Mouse (Mus musculus) activated CD4-positive, CD25-positive, alpha-beta regulatory T cell, adult 4 months (primary cell): ENCODE results near the gene Egfl8. TPM values are rescaled to one million over a fixed set of nuclear protein-coding genes. Genes with fewer than 3 reads are reported as not detected.

Experiments
- ATAC-seq: one replicate; pipeline ENCODE4 v1.8.0; 2017
- polyA plus RNA-seq, 2 experiments: library from polyadenylated mRNA; unstranded; fragments of 100-300 nt; shearing (Covaris generic); gene quantifications; one replicate each; pipeline ENCODE4 v1.2.1; 2017

Egfl8 gene
- polyA plus RNA-seq = 1 to 10 TPM; 1.3 to 1.9 TPM

- ATAC-seq = no peak
These were observed at the start of gene Egfl8 for GRCm38 (mm10) chr17:34615871-34616270. Egfl8 (minus strand) TSS chr17:34615971.

- ATAC-seq = no peak
These were observed 48.7 kb upstream of the Egfl8 start for GRCm38 (mm10) chr17:34664472-34664871.

- ATAC-seq = no peak
These were observed 47.8 kb upstream of the Egfl8 start for GRCm38 (mm10) chr17:34663558-34663957.

- ATAC-seq = no peak
These were observed 47.2 kb upstream of the Egfl8 start for GRCm38 (mm10) chr17:34662978-34663377.

GRCm38 (mm10) chr17:34662468-34662867 is 46.7 kb upstream of the Egfl8 start:
- ATAC-seq = no peak

GRCm38 (mm10) chr17:34661121-34661591 is 45.4 kb upstream of the Egfl8 start:
- ATAC-seq = no peak

- ATAC-seq = no peak
These were observed 44.6 kb upstream of the Egfl8 start for GRCm38 (mm10) chr17:34660259-34660820.

GRCm38 (mm10) chr17:34659897-34660214 is 44.1 kb upstream of the Egfl8 start:
- no peak for ATAC-seq

GRCm38 (mm10) chr17:34659181-34659896 is 43.6 kb upstream of the Egfl8 start:
- no peak for ATAC-seq

GRCm38 (mm10) chr17:34658591-34658990 is 42.8 kb upstream of the Egfl8 start:
- no peak for ATAC-seq

GRCm38 (mm10) chr17:34658145-34658544 is 42.4 kb upstream of the Egfl8 start:
- ATAC-seq = no peak

GRCm38 (mm10) chr17:34657271-34657670 is 41.5 kb upstream of the Egfl8 start:
- no peak for ATAC-seq

GRCm38 (mm10) chr17:34656666-34657065 is 40.9 kb upstream of the Egfl8 start:
- no peak for ATAC-seq

- ATAC-seq = no peak
These were observed 39.8 kb upstream of the Egfl8 start for GRCm38 (mm10) chr17:34655581-34655991.

- no peak for ATAC-seq
These were observed 39.4 kb upstream of the Egfl8 start for GRCm38 (mm10) chr17:34655160-34655559.

GRCm38 (mm10) chr17:34654392-34654791 is 38.6 kb upstream of the Egfl8 start:
- ATAC-seq = no peak

- ATAC-seq = no peak
These were observed 38.0 kb upstream of the Egfl8 start for GRCm38 (mm10) chr17:34653746-34654285.

GRCm38 (mm10) chr17:34652985-34653384 is 37.2 kb upstream of the Egfl8 start:
- ATAC-seq = no peak

- ATAC-seq = no peak
These were observed 36.8 kb upstream of the Egfl8 start for GRCm38 (mm10) chr17:34652546-34652945.

GRCm38 (mm10) chr17:34651507-34652221 is 35.9 kb upstream of the Egfl8 start:
- no peak for ATAC-seq

GRCm38 (mm10) chr17:34650781-34651180 is 35.0 kb upstream of the Egfl8 start:
- no peak for ATAC-seq

GRCm38 (mm10) chr17:34649106-34649864 is 33.5 kb upstream of the Egfl8 start:
- ATAC-seq = no peak
